Mouse (Mus musculus): Measurements from ENCODE around the gene Zfp420.

DNA sequence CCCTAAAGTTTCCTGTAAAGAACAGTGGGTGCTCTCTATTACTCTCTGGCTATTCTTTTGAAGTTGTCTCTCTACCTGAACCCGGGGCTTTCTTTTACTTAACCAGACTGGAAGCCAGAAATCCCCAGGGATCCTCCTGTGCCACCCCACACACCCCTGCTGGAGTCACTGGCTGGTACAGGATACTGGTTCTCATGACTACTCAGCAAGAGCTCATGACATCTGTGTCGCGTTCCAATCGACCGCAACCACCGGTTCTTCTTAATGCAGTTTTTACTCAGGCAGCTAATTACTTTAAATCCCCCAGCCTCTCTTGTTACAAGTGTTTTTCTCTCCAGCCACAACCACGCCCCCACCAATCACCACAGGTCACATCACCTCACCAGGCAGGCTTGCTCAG is 20.3 kb downstream of the Zfp420 start:
- TF ChIP-seq FOSL1 (IDR thresholded peaks at IDR 0.05; ENCODE audit: insufficient read depth, low read length, poor library complexity, severe bottlenecking), result no peak
- no peak for TF ChIP-seq CTCF (IDR thresholded peaks at IDR 0.05; ENCODE audit: control insufficient read depth, insufficient read depth, insufficient read length)
- TF ChIP-seq USF1 (IDR thresholded peaks at IDR 0.05; ENCODE audit: low read depth), result no peak
- TF ChIP-seq MAX (IDR thresholded peaks at IDR 0.05), result no peak

Data from C2C12 (cell line).